Mouse (Mus musculus) embryonic facial prominence, embryonic 12.5 days (tissue): ENCODE results near the gene Nup188. TPM values are rescaled to one million over a fixed set of nuclear protein-coding genes. Genes with fewer than 3 reads are reported as not detected.

ENCODE experiments used
- ATAC-seq: fragments of 200-750 bp; cut with Nextera tagmentation; 2 replicates; pipeline ENCODE4 v1.8.0; 2017; ENCODE audit not compliant: insufficient number of reproducible peaks, insufficient read depth, low FRiP score, low TSS enrichment
- H3K27ac ChIP-seq: fragments of 300-500 bp; sonication (generic); 2 replicates; pipeline ENCODE4 v1.5.1; 2016; ENCODE audit warnings: mild to moderate bottlenecking
- H3K27me3 ChIP-seq: fragments of 300-500 bp; sonication (generic); 2 replicates; pipeline ENCODE4 v1.6.1; 2016; ENCODE audit warnings: mild to moderate bottlenecking, moderate library complexity
- H3K36me3 ChIP-seq: fragments of 300-500 bp; sonication (generic); 2 replicates; pipeline ENCODE4 v1.6.1; 2016; ENCODE audit warnings: mild to moderate bottlenecking
- H3K4me1 ChIP-seq: fragments of 300-500 bp; sonication (generic); 2 replicates; pipeline ENCODE4 v1.6.1; 2016
- H3K4me2 ChIP-seq: fragments of 300-500 bp; sonication (generic); replicated peaks from 2 replicates; pipeline ENCODE4 v1.6.1; 2016; ENCODE audit warnings: mild to moderate bottlenecking, moderate library complexity
- H3K4me3 ChIP-seq: fragments of 300-500 bp; sonication (generic); 2 replicates; pipeline ENCODE4 v1.5.1; 2016; ENCODE audit warnings: mild to moderate bottlenecking
- H3K9ac ChIP-seq: fragments of 300-500 bp; sonication (generic); 2 replicates; pipeline ENCODE4 v1.6.1; 2016; ENCODE audit warnings: mild to moderate bottlenecking, moderate library complexity
- H3K9me3 ChIP-seq: fragments of 300-500 bp; sonication (generic); 2 replicates; pipeline ENCODE4 v1.6.1; 2016; ENCODE audit warnings: mild to moderate bottlenecking, moderate library complexity
- WGBS: fragments of 180-500 bp; shearing (Covaris S2); methylation state at CpG from one replicate; pipeline ENCODE4 v1.1.7; 2016; 5-methylcytosine and 5-hydroxymethylcytosine counted together
- polyA plus RNA-seq: library from polyadenylated mRNA; unstranded; fragments of >200 nt; fragmentation: Nextera tagmentation; extraction: Ambion mirVana; gene quantifications from 2 replicates; pipeline ENCODE4 v1.2.1, GENCODE M21; 2016

Nup188 gene
- polyA plus RNA-seq, 1 experiment from 2014 or later, result 37.2 TPM

GRCm38 (mm10) chr2:30247036-30247435 lies 39.2 kb upstream of the Nup188 start:
- Histone ChIP-seq H3K27me3 (no peaks in the 10 kb centered on the region), H3K4me2 (no peak overlapping the region), H3K9ac (no peak overlapping the region), H3K4me3 (no peak overlapping the region), H3K4me1 (peaks cover 15% of the 10 kb centered on the region), H3K36me3 (peaks cover 58% of the 10 kb centered on the region), H3K9me3 (no peaks in the 10 kb centered on the region), H3K27ac (no peak overlapping the region)
- no peak for ATAC-seq
- 86% methylated on average over 5 of the region's 5 CpGs for WGBS

DNA sequence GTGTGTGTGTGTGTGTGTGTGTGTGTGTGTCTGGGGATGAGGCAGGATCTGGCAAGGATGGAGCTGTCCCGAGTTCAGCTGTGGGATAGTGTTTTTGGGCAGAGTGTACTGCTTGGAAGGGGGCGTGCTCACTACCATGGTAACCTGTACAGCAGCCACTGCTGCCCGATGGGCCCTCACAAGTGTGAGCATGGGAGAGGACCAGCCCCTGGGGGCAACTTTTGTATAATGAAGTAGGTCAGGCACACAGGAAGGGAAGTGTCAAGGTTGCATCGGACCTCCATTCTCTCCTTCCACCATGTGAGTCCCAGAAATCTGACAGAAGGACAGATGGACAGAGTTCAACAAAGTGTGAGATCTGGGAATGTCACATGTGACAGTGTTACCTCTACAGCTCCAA lies 38.5 kb upstream of the Nup188 start:
- H3K4me1 ChIP-seq, result peaks cover 12% of the 10 kb centered on the region
- no peak for ATAC-seq
- H3K27ac ChIP-seq, result no peak overlapping the region
- H3K9me3 ChIP-seq, result no peaks in the 10 kb centered on the region
- H3K9ac ChIP-seq, result no peak overlapping the region
- WGBS, result 78% methylated on average over 4 of the region's 4 CpGs
- H3K27me3 ChIP-seq, result no peaks in the 10 kb centered on the region
- no peak overlapping the region for H3K4me2 ChIP-seq
- H3K4me3 ChIP-seq, result no peak overlapping the region
- peaks cover 58% of the 10 kb centered on the region for H3K36me3 ChIP-seq

GRCm38 (mm10) chr2:30249182-30249581 lies 37.0 kb upstream of the Nup188 start:
- WGBS, result 93% methylated on average over 3 of the region's 3 CpGs
- peaks cover 7% of the 10 kb centered on the region for H3K4me1 ChIP-seq
- H3K4me3 ChIP-seq, result no peak overlapping the region
- H3K27ac ChIP-seq, result no peak overlapping the region
- H3K9me3 ChIP-seq, result no peaks in the 10 kb centered on the region
- H3K27me3 ChIP-seq, result no peaks in the 10 kb centered on the region
- H3K36me3 ChIP-seq, result peaks cover 48% of the 10 kb centered on the region; the same call in 1 of the 2 replicates
- no peak overlapping the region for H3K9ac ChIP-seq
- no peak for ATAC-seq
- H3K4me2 ChIP-seq, result no peak overlapping the region

GRCm38 (mm10) chr2:30250166-30251128 lies 35.8 kb upstream of the Nup188 start:
- WGBS, result 87% methylated on average over 10 of the region's 10 CpGs
- Histone ChIP-seq H3K4me1 (peaks cover 7% of the 10 kb centered on the region), H3K27me3 (no peaks in the 10 kb centered on the region), H3K36me3 (peaks cover 59% of the 10 kb centered on the region), H3K4me2 (no peak overlapping the region), H3K27ac (no peak overlapping the region), H3K9ac (no peak overlapping the region; the same call in 1 of the 2 replicates), H3K4me3 (no peak overlapping the region), H3K9me3 (no peaks in the 10 kb centered on the region)
- no peak for ATAC-seq

DNA sequence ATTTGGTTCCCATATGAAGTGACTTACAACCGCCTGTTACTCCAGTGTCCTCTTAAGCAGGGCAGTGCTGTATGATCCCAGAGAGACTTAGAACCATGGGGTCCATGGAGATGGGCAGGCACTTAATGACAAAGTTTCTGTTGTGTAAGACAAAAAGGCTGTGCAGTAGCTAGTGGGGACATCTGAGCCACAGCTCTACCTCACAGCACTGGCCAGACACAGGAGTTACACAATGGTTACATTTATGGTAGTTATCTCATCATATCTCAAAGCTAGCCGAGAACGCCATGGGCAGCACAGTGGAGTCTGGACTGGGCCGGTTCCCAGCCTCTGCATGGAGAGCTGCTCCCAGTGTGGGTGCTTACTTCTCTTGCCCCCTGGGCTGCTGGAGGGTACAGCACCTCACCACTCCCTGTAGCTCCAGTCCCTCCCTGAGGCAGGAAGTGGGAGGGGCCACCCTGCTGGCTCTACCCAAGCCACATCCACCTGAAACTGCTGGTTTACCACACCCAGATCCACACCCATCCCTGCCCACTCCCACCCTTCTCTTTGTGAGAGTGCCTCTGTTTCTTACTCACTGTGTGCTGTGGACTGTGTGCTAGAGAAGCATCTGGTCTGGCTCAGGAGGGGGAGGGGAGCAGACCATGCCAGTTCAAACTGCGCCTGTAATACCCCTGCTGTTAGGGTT lies 34.6 kb upstream of the Nup188 start:
- H3K4me3 ChIP-seq, result no peak overlapping the region
- no peaks in the 10 kb centered on the region for H3K4me1 ChIP-seq
- no peak overlapping the region for H3K4me2 ChIP-seq
- H3K9me3 ChIP-seq, result no peaks in the 10 kb centered on the region
- H3K27ac ChIP-seq, result no peak overlapping the region
- no peak overlapping the region for H3K9ac ChIP-seq
- H3K27me3 ChIP-seq, result no peaks in the 10 kb centered on the region
- ATAC-seq, result no peak
- peaks cover 68% of the 10 kb centered on the region for H3K36me3 ChIP-seq
- WGBS, result 72% methylated on average over 5 of the region's 5 CpGs

DNA sequence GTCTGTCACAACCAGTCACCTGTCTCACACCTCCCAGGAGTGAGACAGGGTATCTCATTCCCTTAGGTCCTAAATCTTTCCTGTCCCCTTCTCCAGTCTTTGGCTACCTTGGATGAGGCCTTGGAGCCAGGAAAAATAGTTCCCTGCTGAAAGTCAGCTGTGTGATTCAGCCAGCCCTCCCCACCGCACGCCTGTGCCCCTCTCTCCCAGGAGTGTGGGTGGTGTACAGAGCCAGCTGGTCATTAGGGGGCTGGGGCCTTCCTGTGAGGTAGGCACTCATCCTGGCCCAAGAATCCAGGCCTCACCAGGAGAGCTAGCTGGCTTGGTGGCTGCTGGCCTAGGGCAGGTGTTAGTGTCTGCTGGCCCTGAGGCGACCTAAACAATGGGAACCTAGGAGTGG lies 33.7 kb upstream of the Nup188 start:
- Histone ChIP-seq H3K27ac (no peak overlapping the region), H3K4me1 (no peaks in the 10 kb centered on the region), H3K4me3 (no peak overlapping the region), H3K9ac (no peak overlapping the region), H3K4me2 (no peak overlapping the region), H3K27me3 (no peaks in the 10 kb centered on the region), H3K36me3 (peaks cover 78% of the 10 kb centered on the region), H3K9me3 (no peaks in the 10 kb centered on the region)
- ATAC-seq, result no peak
- 80% methylated on average over 3 of the region's 3 CpGs for WGBS

- no peak overlapping the region for H3K4me2 ChIP-seq
- no peaks in the 10 kb centered on the region for H3K27me3 ChIP-seq
- no peak overlapping the region for H3K27ac ChIP-seq
- WGBS, result 80% methylated on average over 5 of the region's 5 CpGs
- H3K36me3 ChIP-seq, result peaks cover 80% of the 10 kb centered on the region
- H3K4me1 ChIP-seq, result no peaks in the 10 kb centered on the region
- no peak overlapping the region for H3K9ac ChIP-seq
- no peak for ATAC-seq
- H3K9me3 ChIP-seq, result no peaks in the 10 kb centered on the region
- H3K4me3 ChIP-seq, result no peak overlapping the region
Observed at GRCm38 (mm10) chr2:30253809-30254208, 32.4 kb upstream of the Nup188 start.

- 96% methylated on average over 42 of the region's 42 CpGs for WGBS
- no peak for ATAC-seq
- Histone ChIP-seq H3K27ac (no peak overlapping the region), H3K27me3 (no peaks in the 10 kb centered on the region), H3K4me2 (no peak overlapping the region), H3K9me3 (no peaks in the 10 kb centered on the region), H3K4me1 (no peaks in the 10 kb centered on the region), H3K36me3 (peaks cover 82% of the 10 kb centered on the region), H3K9ac (no peak overlapping the region), H3K4me3 (no peak overlapping the region)
Observed at GRCm38 (mm10) chr2:30255631-30256395, 30.4 kb upstream of the Nup188 start.

DNA sequence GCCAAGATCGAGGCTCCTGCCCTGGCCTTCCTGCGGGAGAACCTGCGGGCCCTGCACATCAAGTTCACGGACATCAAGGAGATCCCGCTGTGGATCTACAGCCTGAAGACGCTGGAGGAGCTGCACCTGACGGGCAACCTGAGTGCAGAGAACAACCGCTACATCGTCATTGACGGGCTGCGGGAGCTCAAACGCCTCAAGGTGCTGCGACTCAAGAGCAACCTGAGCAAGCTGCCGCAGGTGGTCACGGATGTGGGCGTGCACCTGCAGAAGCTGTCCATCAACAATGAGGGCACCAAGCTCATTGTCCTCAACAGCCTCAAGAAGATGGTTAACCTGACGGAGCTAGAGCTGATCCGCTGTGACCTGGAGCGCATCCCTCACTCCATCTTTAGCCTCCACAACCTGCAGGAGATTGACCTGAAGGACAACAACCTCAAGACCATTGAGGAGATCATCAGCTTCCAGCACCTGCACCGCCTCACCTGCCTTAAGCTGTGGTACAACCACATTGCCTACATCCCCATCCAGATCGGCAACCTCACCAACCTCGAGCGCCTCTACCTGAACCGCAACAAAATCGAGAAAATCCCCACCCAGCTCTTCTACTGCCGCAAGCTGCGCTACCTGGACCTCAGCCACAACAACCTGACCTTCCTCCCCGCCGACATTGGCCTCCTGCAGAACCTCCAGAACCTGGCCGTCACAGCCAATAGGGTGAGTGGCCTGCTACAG lies 29.4 kb upstream of the Nup188 start:
- no peaks in the 10 kb centered on the region for H3K9me3 ChIP-seq
- H3K27ac ChIP-seq, result no peak overlapping the region
- H3K4me3 ChIP-seq, result no peak overlapping the region
- H3K36me3 ChIP-seq, result peaks cover 76% of the 10 kb centered on the region
- no peaks in the 10 kb centered on the region for H3K27me3 ChIP-seq
- WGBS, result 95% methylated on average over 30 of the region's 30 CpGs
- no peaks in the 10 kb centered on the region for H3K4me1 ChIP-seq
- ATAC-seq, result no peak
- H3K9ac ChIP-seq, result no peak overlapping the region
- H3K4me2 ChIP-seq, result no peak overlapping the region

- Histone ChIP-seq H3K27me3 (no peaks in the 10 kb centered on the region), H3K4me3 (no peak overlapping the region), H3K9ac (no peak overlapping the region), H3K4me1 (no peaks in the 10 kb centered on the region), H3K36me3 (peaks cover 80% of the 10 kb centered on the region), H3K4me2 (no peak overlapping the region), H3K27ac (no peak overlapping the region), H3K9me3 (no peaks in the 10 kb centered on the region)
- WGBS, result 85% methylated on average over 7 of the region's 7 CpGs
- no peak for ATAC-seq
Observed at GRCm38 (mm10) chr2:30257699-30258460, 28.3 kb upstream of the Nup188 start.
